ENCODE assay signal across 25 mouse cellular contexts in the genomic region with DNA sequence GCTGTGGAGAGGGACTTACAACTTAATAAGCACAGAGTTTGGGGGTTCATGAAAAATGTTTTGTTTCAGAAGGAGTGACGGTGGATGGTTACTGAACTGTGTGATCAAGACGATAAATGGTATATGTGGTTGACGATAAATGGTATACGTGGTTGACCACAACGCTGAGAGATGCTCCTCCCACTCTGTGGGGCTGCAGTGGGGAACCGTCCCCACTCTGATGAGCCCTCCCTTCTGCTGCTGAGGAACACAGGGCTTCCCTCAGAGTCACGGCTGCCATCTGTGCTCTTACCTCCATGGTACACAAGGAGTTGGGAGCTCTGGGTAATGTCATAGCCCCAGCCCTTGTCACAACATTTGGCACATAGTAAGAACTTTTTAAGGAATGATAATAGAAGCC.
DNase-seq lines count a peak whose midpoint lies in the region; ATAC-seq and TF ChIP-seq lines count a peak whose summit lies in the region.
"Had no signal": no experiment of that assay in that cellular context is flagged by ENCODE, and none has a peak within 500 bp of the region (broad histone marks: within the 10 kb centered on the region; RNA-seq: fewer than 3 reads in every experiment).

No protein-coding gene starts in this region.

- no peak for TF ChIP-seq EP300 in MEL (IDR thresholded peaks at IDR 0.05; ENCODE audit: low read depth in 1 of 2, low read length in 2 of 2)

- no peak for TF ChIP-seq POLR2A in MEL (IDR thresholded peaks at IDR 0.05; ENCODE audit: control insufficient read depth in 1 of 2, insufficient read depth in 1 of 2, low read depth in 1 of 2, low read length in 2 of 2, poor library complexity in 1 of 2)

- H3K4me3 ChIP-seq in MEL (ENCODE audit: control insufficient read depth in 1 of 2, insufficient read depth in 1 of 2, low read depth in 2 of 2, low read length in 2 of 2), result no peak overlapping the region
- no peak overlapping the region for H3K4me3 ChIP-seq in heart, embryonic 10.5 days
- H3K4me3 ChIP-seq: forebrain, embryonic 10.5 days; forebrain, embryonic 13.5 days; heart, embryonic 13.5 days; hindbrain, embryonic 15.5 days; intestine, embryonic 15.5 days had no signal

- H3K9ac ChIP-seq in MEL (ENCODE audit: control insufficient read depth, low read depth, low read length, poor library complexity, severe bottlenecking), result no peak overlapping the region
- H3K9ac ChIP-seq: forebrain, embryonic 13.5 days; heart, embryonic 13.5 days; hindbrain, embryonic 15.5 days; intestine, embryonic 15.5 days had no signal

- TF ChIP-seq RAD21 in MEL (IDR thresholded peaks at IDR 0.05; ENCODE audit: low read depth, low read length), result no peak

- no peaks in the 10 kb centered on the region for H3K79me2 ChIP-seq in MEL (ENCODE audit: control insufficient read depth, insufficient read depth, low read length, poor library complexity)

- DNase-seq in MEL (ENCODE audit: low read depth, low spot score), result peak; percentile 3
- no peak for DNase-seq in retina, embryonic 14.5 days (ENCODE audit: low spot score)
- DNase-seq in right cerebral cortex, adult 2 months (ENCODE audit: low spot score in 2 of 2), result no peak
- DNase-seq in heart, embryonic 10.5 days (ENCODE audit: low spot score), result no peak
- DNase-seq: adrenal gland, adult 2 months; adrenal gland, postnatal 14 days; cerebellum, adult 11 months; cerebellum, adult 2 months; cerebellum, adult 9-11 months; cerebellum, postnatal 25 days; embryo, embryonic 11 days; gastrocnemius, postnatal 10 days; gastrocnemius, postnatal 36 days; heart, adult 18-20 months; heart, postnatal 14 days; heart, postnatal 4 days had no signal

- H3K27ac ChIP-seq in MEL (ENCODE audit: control insufficient read depth, low read depth, low read length), result no peak overlapping the region
- H3K27ac ChIP-seq in heart, embryonic 10.5 days, result no peak overlapping the region
- H3K27ac ChIP-seq: forebrain, embryonic 10.5 days; forebrain, embryonic 13.5 days; heart, embryonic 13.5 days; hindbrain, embryonic 15.5 days; intestine, embryonic 15.5 days had no signal

- no peak for TF ChIP-seq CTCF in MEL (IDR thresholded peaks at IDR 0.05 in 2 of 3, conservative IDR thresholded peaks at IDR 0.05 in 1 of 3; ENCODE audit: control insufficient read depth in 1 of 3, insufficient read depth in 1 of 3, low read depth in 2 of 3, low read length in 3 of 3, poor library complexity in 1 of 3, severe bottlenecking in 1 of 3)

- no peaks in the 10 kb centered on the region for H3K27me3 ChIP-seq in MEL (ENCODE audit: control insufficient read depth in 1 of 2, insufficient read depth in 2 of 2, low read length in 2 of 2)
- H3K27me3 ChIP-seq in heart, embryonic 10.5 days (ENCODE audit: insufficient read depth, poor library complexity, severe bottlenecking), result peaks cover 12% of the 10 kb centered on the region; the same call in 1 of the 2 replicates
- H3K27me3 ChIP-seq: forebrain, embryonic 13.5 days; hindbrain, embryonic 15.5 days; Patski had no signal

- H3K4me1 ChIP-seq in MEL (ENCODE audit: control insufficient read depth in 1 of 2, insufficient read depth in 2 of 2, low read length in 2 of 2), result no peaks in the 10 kb centered on the region
- no peaks in the 10 kb centered on the region for H3K4me1 ChIP-seq in heart, embryonic 10.5 days

- peak; percentile 69 for ATAC-seq in common myeloid progenitor, adult 5-6 weeks (replicated peaks; ENCODE audit: low read depth, poor library complexity, severe bottlenecking)
- ATAC-seq in megakaryocyte progenitor cell, adult 5-6 weeks (replicated peaks; ENCODE audit: poor library complexity), result peak; percentile 51
- ATAC-seq: forebrain, embryonic 13.5 days; forebrain, embryonic 16.5 days; intestine, embryonic 15.5 days; Patski had no signal

- WGBS in heart, embryonic 10.5 days, result 81% methylated on average over 7 of the region's 7 CpGs

- H3K9me3 ChIP-seq in MEL (replicated peaks; ENCODE audit: insufficient read depth, low read length), result no peaks in the 10 kb centered on the region
- H3K9me3 ChIP-seq in heart, embryonic 10.5 days, result no peaks in the 10 kb centered on the region
- H3K9me3 ChIP-seq: forebrain, embryonic 13.5 days; hindbrain, embryonic 15.5 days; intestine, embryonic 15.5 days had no signal

- H3K36me3 ChIP-seq in MEL (ENCODE audit: control insufficient read depth in 1 of 2, insufficient read depth in 2 of 2, low read length in 2 of 2), result no peaks in the 10 kb centered on the region
- no peaks in the 10 kb centered on the region for H3K36me3 ChIP-seq in heart, embryonic 10.5 days
- H3K36me3 ChIP-seq: forebrain, embryonic 10.5 days; heart, embryonic 13.5 days; hindbrain, embryonic 15.5 days; intestine, embryonic 15.5 days had no signal

TF ChIP-seq in MEL, 35 proteins besides CTCF, POLR2A, EP300 and RAD21:
- TF ChIP-seq POLR2AphosphoS5 (IDR thresholded peaks at IDR 0.05; ENCODE audit: borderline replicate concordance, low read depth, low read length) (no peak), KAT2A (conservative IDR thresholded peaks at IDR 0.05; ENCODE audit: low read depth, low read length) (no peak), USF2 (IDR thresholded peaks at IDR 0.05; ENCODE audit: borderline replicate concordance in 1 of 2, insufficient read depth in 1 of 2, low read depth in 1 of 2, low read length in 2 of 2) (no peak), ETS1 (IDR thresholded peaks at IDR 0.05; ENCODE audit: low read depth, low read length) (no peak), NRF1 (IDR thresholded peaks at IDR 0.05; ENCODE audit: insufficient read depth, low read depth, low read length, poor library complexity, severe bottlenecking) (no peak), SIN3A (IDR thresholded peaks at IDR 0.05; ENCODE audit: low read length) (no peak), ELF1 (IDR thresholded peaks at IDR 0.05; ENCODE audit: low read depth, low read length) (no peak), JUND (IDR thresholded peaks at IDR 0.05; ENCODE audit: low read depth, low read length) (no peak), MAZ (IDR thresholded peaks at IDR 0.05; ENCODE audit: low read depth, low read length) (no peak), ZMIZ1 (IDR thresholded peaks at IDR 0.05; ENCODE audit: low read depth, low read length) (no peak), MYC (IDR thresholded peaks at IDR 0.05; ENCODE audit: low read depth, low read length) (no peak), E2F4 (IDR thresholded peaks at IDR 0.05; ENCODE audit: borderline replicate concordance, low read depth, low read length) (no peak), TCF12 (IDR thresholded peaks at IDR 0.05; ENCODE audit: low read depth, low read length) (no peak), TAL1 (IDR thresholded peaks at IDR 0.05; ENCODE audit: low read length) (no peak)
